Mouse (Mus musculus): ENCODE measurements around the gene Mfap1a.
"Not testable (repeated sequence)": the region's sequence is repeated elsewhere in the genome, so short reads cannot be mapped to it uniquely, and the experiment has no call there.

GRCm38 (mm10) chr2:121468982-121469381 lies 37.5 kb downstream of the Mfap1a start:
- not testable (repeated sequence) for TF ChIP-seq MYOD1 (IDR thresholded peaks at IDR 0.05; ENCODE audit: control insufficient read depth in 1 of 3, insufficient read length in 2 of 3, low read depth in 2 of 3); POLR2A (IDR thresholded peaks at IDR 0.05; ENCODE audit: insufficient read length, low read depth); USF1 (IDR thresholded peaks at IDR 0.05; ENCODE audit: low read depth); E2F4 (IDR thresholded peaks at IDR 0.05; ENCODE audit: insufficient read depth); TCF12 (IDR thresholded peaks at IDR 0.05; ENCODE audit: insufficient read depth, poor library complexity, severe bottlenecking); POLR2AphosphoS2 (IDR thresholded peaks at IDR 0.05; ENCODE audit: insufficient read length, low read depth); SRF (IDR thresholded peaks at IDR 0.05; ENCODE audit: control insufficient read depth, insufficient read length, low read depth); REST (IDR thresholded peaks at IDR 0.05; ENCODE audit: insufficient read depth, insufficient read length); TCF3 (IDR thresholded peaks at IDR 0.05; ENCODE audit: insufficient read length, low read depth); MYOG (IDR thresholded peaks at IDR 0.05; ENCODE audit: control insufficient read depth in 1 of 3, insufficient read depth in 1 of 3, insufficient read length in 2 of 3, low read depth in 2 of 3)
